Mouse (Mus musculus): ENCODE results near the gene Pla1a.

Gene Pla1a

GRCm38 (mm10) chr16:38431446-38432185 lies 1.3 kb downstream of the Pla1a start:
- no peak for DNase-seq

DNA sequence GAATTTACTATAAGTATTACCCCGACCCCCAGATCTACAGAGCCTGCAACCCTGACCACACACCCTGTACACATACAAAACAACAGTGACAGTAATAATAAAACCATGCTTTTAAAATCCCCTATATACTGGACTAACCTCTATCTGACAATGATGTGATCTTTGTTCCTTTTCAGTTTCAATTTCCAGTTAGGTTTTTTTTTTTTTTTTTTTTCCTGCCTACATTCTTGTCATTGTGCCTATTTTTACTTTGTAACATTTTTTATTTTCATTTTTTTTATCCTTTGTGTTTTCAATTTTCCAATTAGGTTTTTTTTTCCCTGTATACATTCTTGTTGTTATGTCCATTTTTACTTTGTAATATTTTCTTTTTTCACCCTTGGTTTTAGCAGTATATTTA lies 7.1 kb downstream of the Pla1a start:
- DNase-seq: no peak

GRCm38 (mm10) chr16:38425374-38425773 lies 7.6 kb downstream of the Pla1a start:
- DNase-seq: no peak

DNA sequence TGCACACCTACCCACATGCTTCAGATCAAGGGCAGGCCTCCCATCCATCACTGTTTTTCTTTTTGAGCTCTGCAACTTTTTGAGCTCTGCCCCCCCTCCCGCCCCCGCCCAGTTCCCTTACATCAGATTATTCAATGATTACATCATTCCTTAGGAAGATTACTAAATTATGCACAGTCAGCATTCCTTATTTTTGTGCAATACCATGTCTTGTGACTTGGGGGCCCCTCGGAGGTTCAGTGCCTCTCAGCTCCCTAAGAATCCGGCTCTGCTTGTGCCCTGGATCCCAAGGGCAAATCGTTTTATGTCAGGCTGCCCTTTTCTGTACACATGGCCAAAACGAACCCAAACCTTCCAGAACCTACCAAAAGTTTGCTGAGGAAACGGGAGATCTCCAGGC lies 18.0 kb downstream of the Pla1a start:
- no peak for DNase-seq

DNA sequence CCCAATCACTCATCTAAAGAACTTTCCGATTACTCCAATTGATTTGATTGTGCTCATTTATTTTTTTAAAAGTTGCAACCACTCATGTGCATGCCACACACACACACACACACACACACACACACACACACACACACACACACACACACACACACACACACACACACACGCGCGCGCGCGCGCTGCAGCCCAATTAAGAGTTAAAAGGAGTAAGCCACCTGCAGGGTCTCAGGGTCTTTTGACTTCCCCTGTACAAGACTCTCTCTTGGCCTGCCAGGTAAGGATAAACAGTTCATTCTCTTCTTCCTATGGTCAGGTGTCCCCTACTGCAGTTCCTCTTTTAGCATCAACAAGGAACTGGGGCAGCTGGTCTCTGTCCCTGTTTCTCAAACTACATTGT lies 24.5 kb downstream of the Pla1a start:
- no peak for DNase-seq

DNA sequence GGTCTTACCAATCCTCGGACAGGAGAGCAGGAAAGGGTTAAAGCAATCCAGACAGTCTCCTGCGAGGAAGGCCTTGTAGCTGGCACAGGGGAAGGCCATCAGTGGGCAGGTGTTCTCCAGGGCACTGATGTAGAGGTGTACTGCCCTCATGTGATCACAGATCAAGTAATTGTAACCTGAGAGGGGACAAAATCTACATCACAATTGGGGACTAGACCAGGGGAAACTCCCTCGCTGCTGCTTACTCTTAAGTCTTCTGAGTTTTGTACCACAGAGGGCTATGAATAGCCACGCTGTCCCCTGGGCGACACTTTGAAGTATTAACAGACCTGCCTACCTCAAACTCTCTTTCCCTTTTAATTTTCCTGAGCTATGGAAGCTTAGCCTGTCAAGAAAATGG lies 25.4 kb downstream of the Pla1a start:
- no peak for DNase-seq

GRCm38 (mm10) chr16:38406708-38407107 lies 26.2 kb downstream of the Pla1a start:
- DNase-seq: no peak

GRCm38 (mm10) chr16:38406293-38406692 lies 26.7 kb downstream of the Pla1a start:
- DNase-seq: no peak

DNA sequence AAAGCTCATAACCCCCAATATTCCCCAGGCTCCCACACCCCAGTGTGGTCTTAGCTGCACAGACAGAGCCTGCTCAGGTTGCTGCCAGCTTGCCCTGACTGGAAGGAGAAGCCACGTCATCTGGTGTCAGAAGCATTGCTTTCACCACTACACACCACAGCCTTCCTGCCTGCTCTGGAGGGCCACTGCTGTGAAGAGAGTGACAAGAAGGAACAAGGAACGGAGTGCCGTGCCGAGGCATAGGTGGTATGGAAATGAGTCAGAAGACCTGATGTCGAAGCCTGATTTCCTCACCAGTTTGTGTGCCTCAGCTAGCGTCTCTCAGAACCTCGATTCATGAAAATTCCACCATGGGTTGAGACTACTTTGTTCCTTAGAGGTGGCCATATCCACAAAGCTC lies 29.3 kb downstream of the Pla1a start:
- DNase-seq: no peak

GRCm38 (mm10) chr16:38401468-38401867 lies 31.5 kb downstream of the Pla1a start:
- DNase-seq: no peak

DNA sequence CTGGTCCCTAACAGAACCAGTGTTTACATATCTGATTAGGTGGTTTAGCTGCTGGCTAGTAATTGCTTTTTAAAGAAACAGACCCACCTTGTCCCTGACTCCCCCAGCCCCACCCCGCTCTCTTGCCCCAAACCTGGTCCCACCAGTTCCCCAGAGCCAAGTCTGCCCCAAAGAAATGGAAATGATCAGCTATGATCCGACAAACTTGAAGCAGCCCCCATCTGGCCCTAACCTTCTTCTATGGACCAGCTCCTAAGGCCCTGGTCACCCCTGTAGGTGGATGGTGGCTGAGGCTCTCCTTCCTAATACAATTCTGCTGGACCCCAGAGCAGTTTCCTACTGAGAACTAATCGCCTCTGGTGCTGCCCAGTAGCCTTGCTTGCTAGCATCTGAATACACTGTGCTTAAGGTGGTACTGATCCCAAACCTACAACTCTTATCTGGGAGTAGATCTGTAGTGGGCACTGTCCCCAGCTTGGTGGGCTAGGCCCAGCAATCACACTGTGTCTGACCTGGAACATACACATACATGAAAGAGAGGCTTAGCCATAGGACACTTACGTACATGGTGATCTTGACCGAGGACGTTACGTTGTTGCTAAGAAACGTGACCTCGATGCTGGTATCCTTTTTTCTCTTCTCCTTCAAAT lies 32.5 kb downstream of the Pla1a start:
- no peak for DNase-seq

DNA sequence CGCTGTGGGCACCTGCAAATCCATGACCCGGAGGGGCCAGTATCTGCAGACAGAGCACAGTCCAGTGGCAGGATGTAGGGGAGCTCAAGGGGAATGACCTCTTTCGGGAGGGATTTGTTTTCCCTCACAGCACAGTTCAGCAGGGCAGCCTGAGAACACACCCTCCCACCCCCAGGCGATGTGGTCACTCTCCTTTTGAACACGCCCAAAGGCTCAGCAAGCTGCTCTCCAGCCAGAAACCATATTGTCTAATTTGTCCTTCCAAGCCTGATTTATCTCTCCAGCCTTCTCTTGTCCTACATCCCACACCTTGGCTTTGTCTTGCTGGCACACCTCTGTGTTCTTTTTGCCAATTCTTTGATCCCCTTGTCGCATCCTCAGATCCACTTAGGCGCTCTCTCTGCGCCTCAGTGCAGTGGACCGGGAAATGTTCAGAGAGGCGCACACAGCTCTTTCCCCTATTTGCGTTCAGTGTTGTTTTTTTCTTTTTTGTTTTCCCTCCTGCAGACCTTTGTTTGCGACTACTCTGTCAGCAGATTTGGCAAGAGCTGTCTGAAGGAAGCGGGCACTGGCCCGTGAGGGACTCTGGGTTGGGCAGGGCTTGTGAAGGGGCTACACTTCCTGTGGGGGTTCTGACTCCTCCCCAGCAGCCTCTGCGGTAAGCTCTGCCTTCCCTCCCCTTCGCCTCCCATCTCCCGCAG lies 33.3 kb downstream of the Pla1a start:
- peak; percentile 75 for DNase-seq

- no peak for DNase-seq
Observed at GRCm38 (mm10) chr16:38399076-38399475, 33.9 kb downstream of the Pla1a start.

DNA sequence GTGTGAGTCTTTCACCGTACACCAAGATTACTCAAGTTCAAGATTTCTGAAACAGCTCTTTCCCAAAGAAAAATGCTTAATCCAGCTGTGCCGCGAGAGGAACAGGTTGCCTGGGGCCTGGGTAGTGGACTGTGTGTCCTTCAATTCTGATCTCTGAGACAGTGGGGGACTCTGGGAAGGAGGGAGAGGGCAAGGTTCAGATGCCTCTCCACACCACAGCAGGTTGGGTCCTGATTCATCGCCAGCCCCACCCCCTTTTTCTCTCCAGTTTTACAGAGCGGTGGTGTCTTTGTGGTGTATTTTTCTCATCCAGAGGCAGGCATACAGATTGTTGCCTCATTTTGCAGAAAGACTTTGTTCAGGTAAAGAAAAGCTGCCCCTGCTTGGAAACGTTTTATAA lies 34.7 kb downstream of the Pla1a start:
- no peak for DNase-seq

- DNase-seq: no peak
Observed at GRCm38 (mm10) chr16:38396155-38396554, 36.8 kb downstream of the Pla1a start.

DNA sequence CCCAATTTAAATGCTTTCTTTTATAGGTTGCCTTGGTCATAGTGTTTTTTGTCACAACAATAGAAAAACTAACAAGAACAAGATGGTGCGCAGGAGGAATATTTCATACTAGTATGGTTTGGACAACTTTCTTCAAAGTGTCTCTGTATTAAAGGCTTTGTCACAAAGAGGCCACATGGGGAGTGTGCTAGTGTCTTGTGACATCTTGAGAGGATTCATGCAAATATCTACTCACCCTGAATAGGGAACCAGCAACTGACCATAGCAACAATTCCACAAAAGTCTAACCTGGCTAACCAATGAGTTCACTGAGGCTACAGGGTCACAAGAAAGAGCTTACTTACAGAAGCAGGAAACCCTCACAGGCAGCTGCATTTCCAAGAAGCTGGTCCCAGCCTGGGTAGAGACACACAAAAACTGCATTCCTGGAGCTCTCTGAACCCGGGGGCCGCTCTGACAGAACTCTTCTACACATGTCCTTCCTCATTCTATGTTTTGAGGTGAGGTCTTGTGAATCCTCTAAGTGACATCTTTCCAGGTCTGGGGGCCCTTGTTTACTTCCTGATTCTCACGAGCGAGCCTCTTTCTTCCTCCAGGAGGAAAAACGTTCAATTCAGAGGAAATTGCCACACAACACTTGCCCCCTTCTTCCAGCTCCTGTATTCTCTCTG lies 37.8 kb downstream of the Pla1a start:
- DNase-seq: no peak

- DNase-seq: no peak
Observed at GRCm38 (mm10) chr16:38394191-38394618, 38.7 kb downstream of the Pla1a start.

GRCm38 (mm10) chr16:38392126-38392894 lies 40.6 kb downstream of the Pla1a start:
- DNase-seq: no peak

GRCm38 (mm10) chr16:38390322-38390721 lies 42.6 kb downstream of the Pla1a start:
- no peak for DNase-seq

- no peak for DNase-seq
Observed at GRCm38 (mm10) chr16:38389284-38389893, 43.6 kb downstream of the Pla1a start.

DNA sequence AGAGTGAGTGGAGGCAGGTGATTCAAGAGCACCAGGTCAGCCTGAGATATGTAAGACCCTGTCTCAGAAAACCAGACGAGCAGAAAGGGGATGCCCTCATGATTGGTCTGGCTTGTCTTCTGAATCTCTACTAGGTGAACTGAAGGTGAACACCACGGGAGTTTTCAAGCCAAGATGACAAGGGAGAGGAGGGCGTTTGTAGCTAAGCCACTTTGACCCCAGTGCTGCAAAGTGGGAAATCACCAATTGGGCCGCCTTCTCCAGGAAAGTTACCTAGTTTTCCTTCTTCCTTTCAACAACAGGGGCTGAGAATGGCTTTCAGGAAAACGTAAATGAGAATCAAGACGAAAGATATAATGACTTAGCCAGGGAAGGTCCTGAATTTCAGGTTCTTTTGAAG lies 44.2 kb downstream of the Pla1a start:
- DNase-seq: no peak

GRCm38 (mm10) chr16:38387389-38387788 lies 45.6 kb downstream of the Pla1a start:
- DNase-seq: no peak
